Mouse (Mus musculus) intestine, embryonic 16.5 days (tissue): Measurements from ENCODE around the gene Tmem269. TPM values are rescaled to one million over a fixed set of nuclear protein-coding genes. Genes with fewer than 3 reads are reported as not detected.

Experiments used
- polyA plus RNA-seq: library from polyadenylated mRNA; unstranded; fragments of >200 nt; fragmentation: Nextera tagmentation; extraction: Ambion mirVana; gene quantifications from 2 replicates; pipeline ENCODE4 v1.2.1, GENCODE M21; 2015

Tmem269 gene
- polyA plus RNA-seq, 1 experiment from 2014 or later, result not detected

Other genes with a start within 250 kb of the Tmem269 start
- gene Slc2a1, start 109.5 kb downstream of the Tmem269 start, polyA plus RNA-seq, result 149 and 156 TPM in 2 replicates
- gene Zfp691, start 44.0 kb downstream of the Tmem269 start, polyA plus RNA-seq, result 4.3 and 5.0 TPM in 2 replicates
- 2.4 and 4.7 TPM in 2 replicates for gene Ermap, start 28.2 kb downstream of the Tmem269 start, polyA plus RNA-seq
- gene Svbp, start 22.9 kb downstream of the Tmem269 start, polyA plus RNA-seq, result 92.4 and 100 TPM in 2 replicates
- 26.3 and 27.3 TPM in 2 replicates for gene AU022252, start 14.5 kb upstream of the Tmem269 start, polyA plus RNA-seq
- gene P3h1, start 14.7 kb upstream of the Tmem269 start, polyA plus RNA-seq, result 22.4 and 23.9 TPM in 2 replicates
- 0.28 and 0.60 TPM in 2 replicates for gene Cldn19, start 37.2 kb upstream of the Tmem269 start, polyA plus RNA-seq
- gene Ybx1, start 76.4 kb upstream of the Tmem269 start, polyA plus RNA-seq, result 420 and 457 TPM in 2 replicates
- gene Ppih, start 102.3 kb upstream of the Tmem269 start, polyA plus RNA-seq, result 69.6 and 73.9 TPM in 2 replicates
- gene Ccdc30, start 197.3 kb upstream of the Tmem269 start, polyA plus RNA-seq, result 2.7 and 2.8 TPM in 2 replicates
- gene Ppcs, start 204.2 kb upstream of the Tmem269 start, polyA plus RNA-seq, result 51.4 and 52.3 TPM in 2 replicates
- gene Zmynd12, start 204.6 kb upstream of the Tmem269 start, polyA plus RNA-seq, result 0.99 and 1.2 TPM in 2 replicates